Mouse (Mus musculus) left cerebral cortex, postnatal 25 days (tissue): Measurements from ENCODE around the gene Irx4. TPM values are rescaled to one million over a fixed set of nuclear protein-coding genes. Genes with fewer than 3 reads are reported as not detected.

Experiments
- DNase-seq, 2 experiments: peaks; one replicate each; pipeline ENCODE4 v3.0.0; 2022; ENCODE audit warnings: low spot score in 2 of 2, mixed read lengths in 1 of 2
- intact Hi-C: fragments of 180-260 bp; cut with DNase I; formaldehyde crosslinking; loops from one replicate; pipeline ENCODE4 v1.15.1; 2025
- total RNA-seq, 2 experiments: library from RNA; stranded (reverse); gene quantifications; 2 replicates each; pipeline ENCODE4 v1.2.3; 2021

Irx4 gene
- not detected for total RNA-seq

DNA sequence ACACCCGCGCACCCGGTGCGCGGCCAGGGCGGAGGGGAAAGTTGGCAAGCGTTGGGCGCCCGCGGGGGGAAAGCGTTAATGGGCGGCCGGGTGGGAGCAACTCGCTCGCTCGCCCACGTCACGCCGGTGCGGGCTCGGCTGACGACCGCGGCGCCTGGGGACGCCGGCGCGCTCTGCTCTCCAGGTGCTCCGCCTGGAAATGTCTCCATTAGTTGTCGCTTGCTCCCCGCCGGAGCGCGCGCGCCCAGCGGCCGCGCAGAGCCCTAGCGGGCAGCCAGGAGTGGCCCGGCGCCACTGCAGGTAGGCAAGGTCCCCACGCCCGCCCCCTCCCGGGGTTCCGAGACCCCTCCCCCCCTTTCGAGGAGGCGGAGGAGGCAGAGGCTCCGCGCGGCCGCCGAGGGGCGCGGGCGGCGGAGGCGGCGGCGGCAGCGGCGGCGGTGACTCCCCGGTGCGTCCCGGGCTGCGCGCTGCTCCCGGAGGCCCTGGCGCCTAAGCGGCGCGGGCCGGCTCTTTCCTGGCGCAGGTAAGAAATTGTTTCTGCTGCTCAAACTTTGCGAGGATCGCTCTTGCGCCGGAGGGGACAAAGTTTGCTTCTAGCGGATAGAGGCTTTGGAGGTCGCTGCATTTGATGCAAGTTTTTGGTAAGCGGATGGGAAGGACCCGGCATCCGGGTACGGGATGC is at the start of gene Irx4:
Gene Irx4, plus strand, starts transcription at position 126 of the 682 bp plus-strand sequence.
- no peak for DNase-seq
- intact Hi-C loops = loop anchor here (5.0 to 10.0 kb wide), 2 partner anchors 638 to 966 kb away; no protein-coding TSS in a partner anchor

GRCm38 (mm10) chr13:73214301-73214700 is 46.0 kb upstream of the Irx4 start:
- DNase-seq = no peak
- intact Hi-C loops = no loop called here

DNA sequence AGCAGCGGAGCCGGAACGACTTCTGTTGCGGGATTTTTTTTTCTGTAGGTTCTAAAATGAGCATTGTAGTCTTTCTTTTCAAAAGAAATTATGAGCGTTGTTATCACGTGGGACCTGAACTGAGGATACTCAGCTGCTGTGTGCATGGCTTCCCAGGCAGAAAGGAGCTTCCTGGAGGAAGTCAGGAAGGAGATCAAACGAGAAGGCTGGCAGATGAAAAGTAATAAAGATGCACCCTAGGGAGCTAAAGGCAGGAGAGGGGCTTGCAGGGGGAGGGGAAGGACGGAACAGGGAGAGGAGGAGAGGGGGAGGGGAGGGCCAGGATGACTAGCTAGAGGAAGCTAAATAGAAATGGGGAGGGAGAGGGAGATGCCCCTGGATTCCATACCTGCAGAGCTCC is 23.8 kb upstream of the Irx4 start:
- intact Hi-C loops = no loop called here
- no peak for DNase-seq

GRCm38 (mm10) chr13:73239191-73239746 is 21.0 kb upstream of the Irx4 start:
- intact Hi-C loops = no loop called here
- DNase-seq = no peak

DNA sequence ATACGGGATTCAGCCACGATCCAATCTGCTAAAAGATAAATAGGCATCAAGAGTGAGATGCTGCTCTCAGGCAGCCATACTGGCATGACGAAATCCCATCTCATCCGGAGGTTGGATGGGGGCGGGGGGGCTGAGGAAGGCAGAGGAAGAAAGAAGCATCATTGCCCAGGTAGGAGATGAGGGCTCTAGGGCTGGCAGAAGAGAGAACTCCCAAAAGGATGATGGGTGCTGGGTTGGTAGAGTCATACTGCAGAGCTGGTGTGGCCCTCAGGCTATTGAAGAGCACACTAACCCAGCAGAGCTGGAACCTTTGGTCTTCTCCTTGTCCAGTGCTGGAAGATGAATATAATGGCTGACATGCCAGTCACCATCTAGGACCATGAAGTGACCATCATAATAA is 17.7 kb upstream of the Irx4 start:
- intact Hi-C loops = no loop called here
- no peak for DNase-seq

DNA sequence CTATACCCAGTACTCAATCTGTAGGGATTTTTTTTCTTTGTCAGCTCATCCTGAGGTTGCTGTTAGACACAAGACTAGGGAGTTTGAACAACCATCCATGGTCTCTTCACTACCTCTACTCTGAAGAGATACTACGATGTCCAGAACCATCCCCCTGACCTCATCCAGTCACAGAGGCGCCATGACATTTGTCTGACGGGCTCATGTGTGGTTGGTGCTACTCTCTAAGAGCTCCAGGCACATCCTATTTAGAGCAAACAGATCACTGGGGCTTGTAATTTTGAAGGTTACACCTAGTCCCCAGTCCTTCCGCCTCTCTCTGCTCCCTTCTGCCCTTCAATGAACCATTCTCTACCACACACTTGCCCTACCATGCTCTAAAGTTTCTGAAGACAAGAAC is 13.3 kb upstream of the Irx4 start:
- no peak for DNase-seq
- intact Hi-C loops = no loop called here

- intact Hi-C loops = no loop called here
- no peak for DNase-seq
These were observed 9.1 kb upstream of the Irx4 start for GRCm38 (mm10) chr13:73251222-73251621.

- no peak for DNase-seq
- intact Hi-C loops = no loop called here
These were observed 8.3 kb upstream of the Irx4 start for GRCm38 (mm10) chr13:73252022-73252421.

DNA sequence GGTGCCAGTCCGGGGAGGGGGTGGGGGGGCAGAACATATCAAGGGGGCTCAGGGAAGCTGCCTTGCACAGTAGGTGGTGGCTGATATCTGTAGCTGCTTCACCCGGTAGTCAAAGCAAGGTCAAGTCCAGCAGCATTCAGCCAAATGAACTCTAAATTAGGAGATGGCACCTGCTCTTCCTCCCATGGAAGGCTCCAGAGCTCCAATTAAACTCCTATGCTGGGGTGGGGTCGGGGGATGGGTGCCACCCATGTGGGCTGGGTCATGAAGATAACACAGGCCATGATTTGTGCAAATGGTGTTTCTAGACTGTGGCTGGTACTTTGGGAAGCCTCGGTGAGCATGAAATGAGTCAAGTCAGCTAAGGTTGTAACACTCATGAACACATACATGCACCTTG is 1.9 kb upstream of the Irx4 start:
- intact Hi-C loops = no loop called here
- no peak for DNase-seq

DNA sequence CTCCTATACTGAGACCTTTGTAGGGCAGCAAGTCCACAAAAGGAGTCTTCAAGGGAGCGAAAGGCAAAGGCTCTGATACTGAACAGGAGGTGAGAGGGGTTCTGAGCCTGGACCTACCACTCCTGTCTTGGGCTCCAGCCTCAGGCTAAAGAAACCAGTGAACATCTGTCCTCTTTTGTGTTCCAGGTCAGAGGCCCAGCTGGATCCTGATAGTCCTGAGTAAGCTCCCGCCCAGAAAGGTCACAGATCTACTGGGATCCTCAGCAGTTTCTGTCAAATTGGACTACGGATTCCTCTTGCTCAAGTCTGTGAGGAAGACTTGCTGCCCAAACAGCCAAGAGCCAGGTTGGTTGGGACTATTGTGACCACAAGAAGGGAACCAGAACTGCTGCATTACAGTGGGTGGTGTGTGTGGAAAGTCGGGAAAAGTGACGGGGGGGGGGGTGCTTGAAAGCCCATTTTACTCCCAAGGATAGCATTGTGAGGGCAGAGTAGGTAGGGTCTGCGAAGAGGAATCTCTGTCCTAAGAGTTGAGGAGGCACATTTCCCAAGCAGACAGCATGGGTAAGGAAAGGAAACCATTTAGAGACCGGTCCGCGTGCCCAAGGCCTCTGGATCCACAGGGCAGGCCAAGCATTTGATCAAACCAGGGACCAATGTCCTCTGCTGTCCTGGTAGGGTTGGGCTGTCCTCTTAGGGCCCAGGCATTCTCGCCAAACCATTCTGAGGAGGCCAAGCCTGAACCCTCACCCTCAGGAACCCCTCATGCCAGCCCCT is 514 bp upstream of the Irx4 start:
- DNase-seq = no peak
- intact Hi-C loops = loop anchor here (5.0 to 10.0 kb wide), 2 partner anchors 637 to 965 kb away; no protein-coding TSS in a partner anchor

DNA sequence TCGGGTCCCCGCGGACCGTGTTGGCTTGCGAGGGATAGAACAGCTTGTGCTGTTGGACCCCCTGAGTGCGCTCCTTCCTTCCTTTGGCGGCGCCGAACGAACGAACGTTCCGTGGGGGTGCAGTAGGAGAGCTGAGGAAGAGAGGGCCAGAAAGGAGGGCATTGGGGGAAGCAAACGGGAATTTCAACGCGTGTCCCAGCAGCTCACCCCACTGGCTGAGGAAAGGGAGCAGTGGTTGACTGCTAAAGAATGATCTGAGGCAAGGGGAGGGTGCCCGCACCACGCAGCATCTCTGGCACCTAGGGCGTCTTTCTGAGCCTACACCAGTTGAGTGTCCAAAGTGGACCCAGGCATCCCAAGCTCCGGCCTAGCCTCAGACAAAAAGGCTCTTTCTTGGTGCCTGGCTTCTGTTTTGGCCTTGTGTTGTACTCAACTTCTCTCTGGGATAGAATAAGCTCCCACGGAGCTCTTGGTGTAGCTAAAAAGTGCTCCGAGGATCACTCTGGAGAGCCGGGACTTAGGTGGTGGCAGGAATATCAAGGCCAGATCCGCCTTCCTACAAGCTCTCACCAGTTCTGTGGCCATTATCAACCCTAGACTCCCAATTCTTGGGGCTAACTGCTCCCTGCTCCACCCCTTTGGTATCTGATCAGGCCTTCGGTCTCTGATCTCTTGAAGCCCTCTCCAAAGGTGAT is 904 bp downstream of the Irx4 start:
- no peak for DNase-seq
- intact Hi-C loops = loop anchor here (5.0 to 10.0 kb wide), 2 partner anchors 639 to 966 kb away; no protein-coding TSS in a partner anchor

- intact Hi-C loops = loop anchor here (5.0 to 10.0 kb wide), 2 partner anchors 640 to 967 kb away; no protein-coding TSS in a partner anchor
- DNase-seq = no peak
These were observed 1.6 kb downstream of the Irx4 start for GRCm38 (mm10) chr13:73261881-73262280.

DNA sequence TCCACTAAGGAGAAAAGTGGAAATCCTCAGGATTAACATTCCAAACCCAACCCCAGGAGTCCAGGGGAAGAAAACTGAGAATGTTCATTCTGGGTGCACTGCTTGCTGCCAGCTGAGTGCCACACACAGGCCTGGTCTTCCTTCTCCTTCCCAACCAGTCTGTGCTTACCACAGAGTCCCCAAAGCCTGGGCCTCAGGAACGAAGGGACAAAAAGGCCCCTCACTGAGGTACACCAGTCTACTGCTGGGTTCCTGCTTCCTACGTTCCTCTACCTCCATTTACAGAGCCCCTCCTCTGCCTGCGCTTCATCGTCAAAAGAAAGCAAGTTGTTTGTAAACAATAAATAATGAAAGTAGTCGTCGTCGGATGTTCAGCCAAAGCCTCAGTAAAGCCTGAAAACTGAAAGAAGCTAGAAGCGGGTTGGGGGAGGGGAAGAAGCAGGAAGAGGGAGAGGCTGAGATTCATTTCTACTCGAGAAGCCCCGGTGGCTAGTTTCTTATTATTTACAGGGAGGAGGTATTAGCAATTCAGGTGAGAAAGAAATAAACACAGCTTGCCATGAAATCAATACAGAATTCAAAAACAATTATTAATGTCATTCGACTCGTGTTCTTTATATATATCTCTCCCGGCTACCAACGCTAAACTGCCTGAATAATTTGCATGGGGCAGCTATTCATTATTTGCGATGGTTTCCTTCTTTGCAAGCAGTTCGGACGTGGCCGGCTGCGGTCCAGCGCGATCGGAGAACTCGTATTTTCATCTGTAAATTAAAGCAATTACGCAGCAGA is 2.3 kb downstream of the Irx4 start:
- intact Hi-C loops = loop anchor here (5.0 to 10.0 kb wide), 2 partner anchors 640 to 968 kb away; no protein-coding TSS in a partner anchor
- no peak for DNase-seq

DNA sequence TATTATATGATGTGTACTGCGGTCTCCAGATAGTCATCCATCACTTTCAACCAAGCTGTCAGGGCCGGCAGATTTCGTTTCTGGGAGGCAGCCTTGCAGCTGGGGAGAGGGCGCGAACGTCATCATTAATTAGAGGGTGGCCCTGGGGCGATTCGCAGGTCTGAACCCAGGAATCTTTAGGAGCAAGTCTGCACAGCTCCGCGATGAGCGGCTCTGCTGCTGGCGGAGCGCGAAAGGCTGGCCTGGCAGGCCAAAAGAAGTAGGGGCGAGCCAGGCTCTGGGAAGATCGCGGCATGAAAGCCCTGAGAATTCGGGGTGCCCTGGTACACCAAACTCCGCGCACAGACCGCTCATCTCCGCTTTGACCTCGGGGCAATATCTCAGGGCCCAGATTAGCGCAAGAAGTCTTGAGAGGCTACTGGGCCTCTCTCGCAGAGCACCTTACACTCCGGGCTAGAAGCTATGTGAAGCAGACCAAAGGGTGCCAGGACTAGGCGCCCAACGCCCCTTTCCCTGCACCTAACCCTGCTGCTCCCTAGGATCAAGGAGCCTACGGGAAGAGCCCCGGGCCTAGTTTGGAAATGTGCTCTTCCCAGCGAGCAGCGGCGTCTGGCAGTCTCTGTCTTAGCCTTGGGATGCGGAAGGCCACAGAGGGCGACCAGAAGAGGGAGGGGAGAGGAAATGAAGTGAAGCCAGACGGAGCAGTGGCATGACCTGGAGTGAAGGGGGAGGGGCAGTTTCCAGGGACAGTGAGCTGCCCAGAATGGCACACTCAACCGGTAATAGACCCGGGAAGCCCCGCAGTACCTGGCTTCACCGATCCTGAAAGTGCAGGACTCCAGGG is 3.1 kb downstream of the Irx4 start:
- no peak for DNase-seq
- intact Hi-C loops = loop anchor here (5.0 to 10.0 kb wide), 2 partner anchors 641 to 969 kb away; no protein-coding TSS in a partner anchor

- intact Hi-C loops = loop anchor here (2.0 to 10.0 kb wide), 3 partner anchors 642 to 1305 kb away; no protein-coding TSS in a partner anchor
- no peak for DNase-seq
These were observed 4.0 kb downstream of the Irx4 start for GRCm38 (mm10) chr13:73264166-73264735.

GRCm38 (mm10) chr13:73264831-73265230 is 4.6 kb downstream of the Irx4 start:
- intact Hi-C loops = loop anchor here (2.0 to 10.0 kb wide), 4 partner anchors 628 to 1306 kb away; no protein-coding TSS in a partner anchor
- no peak for DNase-seq

DNA sequence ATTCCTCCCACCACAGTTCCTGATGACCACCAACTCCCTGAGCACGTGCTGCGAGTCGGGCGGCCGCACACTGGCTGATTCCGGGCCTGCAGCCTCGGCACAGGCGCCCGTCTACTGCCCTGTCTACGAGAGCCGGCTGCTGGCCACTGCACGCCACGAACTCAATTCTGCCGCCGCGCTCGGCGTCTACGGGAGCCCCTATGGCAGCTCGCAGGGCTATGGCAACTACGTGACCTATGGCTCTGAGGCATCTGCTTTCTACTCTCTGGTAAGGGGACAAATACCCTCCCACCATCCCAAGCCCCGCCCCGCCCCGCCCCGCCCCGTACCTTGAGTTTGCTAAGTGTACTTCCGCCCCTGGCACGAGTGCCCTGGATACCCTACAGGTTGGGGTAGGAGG is 5.2 kb downstream of the Irx4 start:
- no peak for DNase-seq
- intact Hi-C loops = loop anchor here (2.0 to 10.0 kb wide), 3 partner anchors 628 to 1307 kb away; no protein-coding TSS in a partner anchor

DNA sequence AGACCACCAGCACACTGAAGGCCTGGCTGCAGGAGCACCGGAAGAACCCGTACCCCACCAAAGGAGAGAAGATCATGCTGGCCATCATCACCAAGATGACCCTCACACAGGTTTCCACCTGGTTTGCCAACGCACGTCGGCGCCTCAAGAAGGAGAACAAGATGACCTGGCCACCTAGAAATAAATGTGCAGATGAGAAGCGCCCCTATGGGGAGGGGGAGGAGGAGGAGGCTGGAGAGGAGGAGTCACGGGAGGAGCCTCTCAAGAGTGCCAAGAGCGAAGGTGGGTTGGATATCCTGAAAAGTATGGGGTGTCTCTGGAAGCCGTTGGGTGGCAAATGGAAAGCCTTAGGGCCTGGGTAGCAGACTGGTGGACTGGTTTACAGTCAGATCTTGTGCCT is 7.3 kb downstream of the Irx4 start:
- no peak for DNase-seq
- intact Hi-C loops = loop anchor here (5.0 to 10.0 kb wide), 2 partner anchors 630 to 973 kb away; no protein-coding TSS in a partner anchor
